Mouse (Mus musculus) hindbrain, embryonic 11.5 days (tissue): Measurements from ENCODE around the gene Hyal2. TPM values are rescaled to one million over a fixed set of nuclear protein-coding genes. Genes with fewer than 3 reads are reported as not detected.

ENCODE experiments used
- ATAC-seq: fragments of 200-750 bp; cut with Nextera tagmentation; 2 replicates; pipeline ENCODE4 v1.8.0; 2017; ENCODE audit warnings: mild to moderate bottlenecking, moderate TSS enrichment, moderate library complexity; ENCODE audit not compliant: low FRiP score
- DNase-seq: peaks from one replicate; pipeline ENCODE4 v3.0.0-alpha.2; 2015; ENCODE audit warnings: low spot score
- H3K27ac ChIP-seq: fragments of 300-500 bp; sonication (generic); 2 replicates; pipeline ENCODE4 v1.5.1; 2014; ENCODE audit warnings: mild to moderate bottlenecking, low read depth, low read length
- H3K27me3 ChIP-seq: fragments of 300-500 bp; sonication (generic); 2 replicates; pipeline ENCODE4 v1.6.1; 2014; ENCODE audit warnings: mild to moderate bottlenecking, low read length, moderate library complexity, mixed read lengths; ENCODE audit not compliant: control insufficient read depth, insufficient read depth
- H3K36me3 ChIP-seq: fragments of 300-500 bp; sonication (generic); 2 replicates; pipeline ENCODE4 v1.6.1; 2014; ENCODE audit warnings: mild to moderate bottlenecking, low read length, moderate library complexity, mixed read lengths; ENCODE audit not compliant: control insufficient read depth, insufficient read depth
- H3K4me1 ChIP-seq: fragments of 300-500 bp; sonication (generic); replicated peaks from 2 replicates; pipeline ENCODE4 v1.6.1; 2014; ENCODE audit warnings: low read length, mixed read lengths; ENCODE audit not compliant: control insufficient read depth, insufficient read depth
- H3K4me2 ChIP-seq: fragments of 300-500 bp; sonication (generic); replicated peaks from 2 replicates; pipeline ENCODE4 v1.6.1; 2014; ENCODE audit warnings: mild to moderate bottlenecking, low read depth, low read length
- H3K4me3 ChIP-seq: fragments of 300-500 bp; sonication (generic); 2 replicates; pipeline ENCODE4 v1.5.1; 2014; ENCODE audit warnings: low read depth, low read length
- H3K9ac ChIP-seq: fragments of 300-500 bp; sonication (generic); 2 replicates; pipeline ENCODE4 v1.6.1; 2014; ENCODE audit warnings: low read depth, low read length
- H3K9me3 ChIP-seq: fragments of 300-500 bp; sonication (generic); 2 replicates; pipeline ENCODE4 v1.6.1; 2016; ENCODE audit warnings: low read length; ENCODE audit not compliant: control insufficient read depth
- WGBS: fragments of 180-500 bp; shearing (Covaris S2); extraction: QIAGEN DNeasy Blood & Tissue Kit; methylation state at CpG from one replicate; pipeline ENCODE4 v1.1.7; 2014; 5-methylcytosine and 5-hydroxymethylcytosine counted together
- polyA plus RNA-seq: library from polyadenylated mRNA; unstranded; fragments of >200 nt; fragmentation: Nextera tagmentation; extraction: Ambion mirVana; gene quantifications from 2 replicates; pipeline ENCODE4 v1.2.1, GENCODE M21; 2014

Hyal2 gene
- polyA plus RNA-seq, 1 experiment from 2014 or later = 123 TPM

GRCm38 (mm10) chr9:107549297-107550074, 18.3 kb upstream of the Hyal2 start:
- ATAC-seq = no peak
- H3K27me3 ChIP-seq = peaks cover 35% of the 10 kb centered on the region

GRCm38 (mm10) chr9:107550491-107551116, 17.1 kb upstream of the Hyal2 start:
- H3K4me3 ChIP-seq = no peak overlapping the region
- peaks cover 35% of the 10 kb centered on the region for H3K27me3 ChIP-seq
- no peak overlapping the region for H3K27ac ChIP-seq
- H3K4me2 ChIP-seq = peak overlapping the region; percentile 67; the same call in 1 of the 2 replicates
- ATAC-seq (no peak), DNase-seq (no peak)
- 23% methylated on average over 23 of the region's 23 CpGs for WGBS
- H3K36me3 ChIP-seq = no peaks in the 10 kb centered on the region
- H3K4me1 ChIP-seq = peaks cover 20% of the 10 kb centered on the region; the same call in 1 of the 2 replicates
- H3K9ac ChIP-seq = 0 out of 2 replicates have a peak overlapping the region, but pooled peaks have one; percentile 55
- no peaks in the 10 kb centered on the region for H3K9me3 ChIP-seq

More at GRCm38 (mm10) chr9:107549297-107550074, 18.3 kb upstream of the Hyal2 start:
- H3K9ac ChIP-seq = no peak overlapping the region
- no peak overlapping the region for H3K4me3 ChIP-seq
- peaks cover 18% of the 10 kb centered on the region; the same call in 1 of the 2 replicates for H3K4me1 ChIP-seq
- H3K4me2 ChIP-seq = no peak overlapping the region
- 87% methylated on average over 20 of the region's 20 CpGs for WGBS
- no peak for DNase-seq
- H3K9me3 ChIP-seq = no peaks in the 10 kb centered on the region
- H3K27ac ChIP-seq = no peak overlapping the region
- no peaks in the 10 kb centered on the region for H3K36me3 ChIP-seq

DNA sequence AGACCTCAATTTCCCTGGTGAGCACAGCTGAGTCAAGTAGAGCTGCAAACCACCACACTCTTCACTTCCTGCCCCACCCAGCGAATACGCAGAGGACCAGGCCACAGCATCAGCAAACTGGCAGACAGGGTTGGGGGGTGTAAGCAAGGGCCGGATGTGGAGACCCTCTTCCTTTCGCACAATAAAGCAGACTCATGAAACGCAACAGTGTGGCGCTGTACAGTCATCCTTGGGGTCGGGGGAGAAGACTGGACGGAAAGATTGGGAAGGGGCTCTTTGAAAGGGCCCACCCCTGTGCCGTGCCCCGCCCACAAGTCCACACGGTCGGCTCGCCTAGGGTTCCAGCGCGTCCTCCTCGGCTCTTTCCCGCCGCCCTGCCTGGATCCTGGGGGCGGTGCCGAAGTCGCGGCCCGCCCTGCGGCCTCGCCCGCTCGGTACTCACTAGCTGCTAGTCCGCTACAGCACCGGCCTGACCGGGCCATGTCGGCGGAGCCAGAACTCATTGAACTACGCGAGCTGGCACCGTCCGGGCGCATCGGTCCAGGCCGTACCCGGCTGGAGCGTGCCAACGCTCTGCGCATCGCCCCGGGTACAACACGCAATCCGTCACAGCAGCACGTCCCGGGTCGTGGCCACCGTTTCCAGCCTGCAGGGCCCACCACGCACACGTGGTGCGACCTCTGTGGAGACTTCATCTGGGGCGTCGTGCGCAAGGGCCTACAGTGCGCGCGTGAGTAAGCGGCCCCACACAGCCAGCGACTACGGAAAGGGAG, 16.4 kb upstream of the Hyal2 start, which contains the start of gene Rassf1:
Gene Rassf1, plus strand, starts transcription at position 439 of the 773 bp plus-strand sequence.
- Histone ChIP-seq H3K4me2 (peak within 1 kb of the TSS; percentile 67), H3K9ac (peak within 1 kb of the TSS; percentile 55), H3K4me3 (peak within 1 kb of the TSS; percentile 36), H3K36me3 (no peaks in the 10 kb centered on the region), H3K27ac (no peak within 1 kb of the TSS), H3K4me1 (peaks cover 22% of the 10 kb centered on the region; the same call in 1 of the 2 replicates), H3K9me3 (no peaks in the 10 kb centered on the region), H3K27me3 (peaks cover 35% of the 10 kb centered on the region)
- ATAC-seq = no peak
- DNase-seq = peak; percentile 70
- WGBS = under 1% methylated on average over 63 of the region's 63 CpGs

DNA sequence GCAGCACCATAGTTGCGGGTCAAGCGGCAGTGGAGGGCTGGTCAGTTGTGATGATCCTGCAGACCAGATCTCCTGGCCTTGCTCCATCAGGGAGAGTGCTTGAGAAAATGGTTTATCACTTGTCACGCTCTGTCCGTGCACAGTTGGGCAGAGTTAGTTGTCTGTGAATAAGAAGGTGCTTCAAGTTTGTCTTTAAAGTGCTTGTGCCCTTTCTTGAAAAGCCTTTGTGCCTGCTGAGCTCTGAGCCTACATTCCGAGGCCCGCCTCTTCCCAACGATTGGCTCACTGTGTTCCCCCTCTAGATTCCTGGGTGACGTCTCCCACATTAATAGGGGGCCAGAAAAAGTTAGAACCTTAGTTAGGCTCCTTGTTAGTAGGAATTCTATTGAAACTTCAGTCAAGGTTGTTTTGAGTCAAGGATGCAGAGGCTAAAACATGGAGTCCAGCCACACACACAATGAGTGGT, 15.8 kb upstream of the Hyal2 start:
- WGBS = 4% methylated on average over 8 of the region's 8 CpGs
- DNase-seq = no peak

DNA sequence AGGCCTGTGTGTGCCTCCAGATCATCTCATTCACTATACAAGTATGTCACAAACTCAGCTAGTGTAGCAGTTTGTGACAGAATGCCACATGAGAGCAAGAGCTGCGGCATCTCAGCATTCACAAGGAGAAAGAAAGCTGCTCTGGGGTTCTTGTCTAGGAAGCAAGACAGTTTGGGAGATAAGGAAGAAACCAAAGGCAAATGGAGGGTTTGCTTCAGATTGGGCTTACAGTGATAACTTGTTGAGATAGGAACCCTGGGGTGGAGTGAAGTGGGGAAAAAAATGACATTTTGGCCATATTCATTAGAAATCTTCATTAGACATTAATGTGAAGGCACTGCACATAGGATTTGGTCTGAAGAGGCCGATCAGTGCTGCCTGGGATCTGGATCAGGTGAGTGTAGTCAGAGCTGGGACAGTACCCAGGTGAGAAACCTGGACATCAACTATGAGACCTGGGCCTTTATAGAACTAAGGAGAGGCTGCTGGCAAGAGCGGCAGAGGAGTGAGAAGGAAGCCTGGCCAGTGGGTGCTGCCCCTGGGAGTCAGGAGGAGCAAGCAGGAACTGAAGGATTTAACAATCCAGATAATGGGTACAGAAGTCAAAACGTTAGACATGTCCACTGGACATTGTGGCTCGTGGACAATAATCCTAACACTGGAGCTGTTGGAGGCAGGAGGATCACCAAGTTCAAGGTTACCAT, 14.9 kb upstream of the Hyal2 start:
- peak overlapping the region; percentile 77; the same call in 1 of the 2 replicates for H3K4me3 ChIP-seq
- H3K36me3 ChIP-seq = 0 out of 2 replicates have a peak, but pooled peaks cover 3% of the 10 kb centered on the region
- H3K27ac ChIP-seq = no peak overlapping the region
- peaks cover 35% of the 10 kb centered on the region for H3K27me3 ChIP-seq
- peaks cover 14% of the 10 kb centered on the region; the same call in 1 of the 2 replicates for H3K4me1 ChIP-seq
- ATAC-seq (no peak), DNase-seq (no peak)
- H3K4me2 ChIP-seq = no peak overlapping the region
- no peaks in the 10 kb centered on the region for H3K9me3 ChIP-seq
- H3K9ac ChIP-seq = no peak overlapping the region
- 82% methylated on average over 5 of the region's 5 CpGs for WGBS

More for the DNA sequence above, 15.8 kb upstream of the Hyal2 start:
- Histone ChIP-seq H3K36me3 (no peaks in the 10 kb centered on the region), H3K9ac (peak overlapping the region; percentile 55), H3K4me1 (peaks cover 19% of the 10 kb centered on the region; the same call in 1 of the 2 replicates), H3K4me2 (peak overlapping the region; percentile 67), H3K27ac (no peak overlapping the region), H3K27me3 (peaks cover 35% of the 10 kb centered on the region), H3K9me3 (no peaks in the 10 kb centered on the region), H3K4me3 (peak overlapping the region; percentile 36)
- ATAC-seq = no peak

DNA sequence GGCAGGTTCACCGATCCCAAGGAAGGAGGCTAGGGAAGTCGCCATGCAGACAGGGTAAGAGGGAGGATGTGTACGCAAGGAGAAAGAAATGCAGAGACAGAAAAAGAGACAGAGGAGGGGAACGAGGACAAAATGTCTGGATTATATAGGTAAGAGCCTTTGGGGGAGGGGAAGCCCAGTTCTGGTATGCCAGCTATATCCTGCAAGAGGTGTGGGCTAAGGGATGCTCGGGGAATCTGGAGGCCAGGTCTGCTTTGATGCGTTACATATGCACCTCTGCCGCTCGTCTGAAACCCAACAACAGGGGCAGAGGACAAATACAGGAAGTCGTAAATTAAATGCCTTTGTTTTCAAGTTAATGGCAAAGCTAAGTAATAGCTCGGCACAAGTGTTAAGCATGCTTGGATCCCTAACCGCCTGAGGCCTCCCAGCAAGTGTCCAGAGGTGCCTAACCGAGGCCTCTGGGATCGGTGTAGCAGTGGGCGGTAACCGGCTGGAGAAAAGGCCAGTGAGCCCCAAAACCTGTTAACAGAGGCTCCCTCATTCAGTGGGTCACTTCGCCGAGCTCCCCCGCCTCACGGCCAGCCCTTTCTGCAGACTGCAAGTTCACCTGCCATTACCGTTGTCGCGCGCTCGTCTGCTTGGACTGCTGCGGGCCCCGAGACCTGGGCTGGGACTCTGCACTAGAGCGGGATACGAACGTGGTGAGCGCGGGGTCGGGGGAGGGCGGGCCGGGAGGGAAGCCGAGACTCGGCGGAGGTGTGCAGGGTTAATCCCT, 14.0 kb upstream of the Hyal2 start:
- Histone ChIP-seq H3K9ac (peak overlapping the region; percentile 58), H3K4me1 (peaks cover 14% of the 10 kb centered on the region; the same call in 1 of the 2 replicates), H3K9me3 (no peaks in the 10 kb centered on the region), H3K4me3 (peak overlapping the region; percentile 77), H3K27ac (peak overlapping the region; percentile 43), H3K36me3 (peaks cover 8% of the 10 kb centered on the region; the same call in 1 of the 2 replicates), H3K27me3 (peaks cover 33% of the 10 kb centered on the region), H3K4me2 (peak overlapping the region; percentile 91)
- 6% methylated on average over 37 of the region's 37 CpGs for WGBS
- DNase-seq (no peak), ATAC-seq (peak; percentile 14)

GRCm38 (mm10) chr9:107554319-107554825, 13.4 kb upstream of the Hyal2 start:
- H3K9me3 ChIP-seq = no peaks in the 10 kb centered on the region
- H3K27ac ChIP-seq = peak overlapping the region; percentile 79
- ATAC-seq (peak; percentile 94), DNase-seq (peak; percentile 99)
- peak overlapping the region; percentile 77 for H3K4me3 ChIP-seq
- peaks cover 29% of the 10 kb centered on the region for H3K27me3 ChIP-seq
- WGBS = 2% methylated on average over 52 of the region's 53 CpGs
- H3K36me3 ChIP-seq = peaks cover 8% of the 10 kb centered on the region
- H3K4me1 ChIP-seq = peaks cover 14% of the 10 kb centered on the region; the same call in 1 of the 2 replicates
- peak overlapping the region; percentile 79 for H3K9ac ChIP-seq
- H3K4me2 ChIP-seq = peak overlapping the region; percentile 91
